Mouse (Mus musculus) brain, embryonic 14.5 days (tissue): ENCODE measurements around the gene Tsc22d2.

Experiments used
- CTCF ChIP-seq: fragments of 200-500 bp; IDR thresholded peaks from 2 replicates; pipeline ENCODE4 v1.5.1; 2012; ENCODE audit warnings: inconsistent platforms, mild to moderate bottlenecking, moderate library complexity, borderline replicate concordance; ENCODE audit not compliant: insufficient read depth, insufficient read length; ENCODE audit errors: extremely low read depth
- POLR2A ChIP-seq: fragments of 200-500 bp; IDR thresholded peaks from 2 replicates; pipeline ENCODE4 v1.6.1; 2012; ENCODE audit warnings: mild to moderate bottlenecking, inconsistent platforms, borderline replicate concordance; ENCODE audit not compliant: poor library complexity, insufficient read depth, insufficient read length, severe bottlenecking; ENCODE audit errors: extremely low read depth

GRCm38 (mm10) chr3:58374281-58374680 is 40.2 kb upstream of the Tsc22d2 start:
- no peak for TF ChIP-seq CTCF
- TF ChIP-seq POLR2A, result no peak
